Mouse (Mus musculus): ENCODE data around the gene Rbck1.

Gene Rbck1

GRCm38 (mm10) chr2:152332101-152332825, at the start of gene Rbck1:
Gene Rbck1 (minus strand): TSS chr2:152332653.
- peak; percentile 97 for DNase-seq (ENCODE audit: low read depth)

GRCm38 (mm10) chr2:152376345-152376741, 43.9 kb upstream of the Rbck1 start, which contains the start of gene Nrsn2:
Gene Nrsn2 (minus strand): TSS chr2:152376638.
- DNase-seq (ENCODE audit: low read depth): no peak

GRCm38 (mm10) chr2:152375652-152376344, 43.3 kb upstream of the Rbck1 start:
- no peak for DNase-seq (ENCODE audit: low read depth)

GRCm38 (mm10) chr2:152373547-152373946, 41.1 kb upstream of the Rbck1 start:
- DNase-seq (ENCODE audit: low read depth): no peak

GRCm38 (mm10) chr2:152372661-152373060, 40.2 kb upstream of the Rbck1 start:
- no peak for DNase-seq (ENCODE audit: low read depth)

GRCm38 (mm10) chr2:152372104-152372503, 39.7 kb upstream of the Rbck1 start:
- peak; percentile 82 for DNase-seq (ENCODE audit: low read depth)

- peak; percentile 84 for DNase-seq (ENCODE audit: low read depth)
These were observed 36.2 kb upstream of the Rbck1 start for GRCm38 (mm10) chr2:152368532-152369140.

- no peak for DNase-seq (ENCODE audit: low read depth)
These were observed 35.5 kb upstream of the Rbck1 start for GRCm38 (mm10) chr2:152367917-152368316.

- DNase-seq (ENCODE audit: low read depth): peak; percentile 84
These were observed 31.0 kb upstream of the Rbck1 start for GRCm38 (mm10) chr2:152363245-152364147.

- no peak for DNase-seq (ENCODE audit: low read depth)
These were observed 28.7 kb upstream of the Rbck1 start for GRCm38 (mm10) chr2:152361193-152361592.

- DNase-seq (ENCODE audit: low read depth): peak; percentile 70
These were observed 27.9 kb upstream of the Rbck1 start for GRCm38 (mm10) chr2:152360271-152360775.

- DNase-seq (ENCODE audit: low read depth): peak; percentile 26
These were observed 27.2 kb upstream of the Rbck1 start for GRCm38 (mm10) chr2:152359616-152360015.

GRCm38 (mm10) chr2:152358977-152359376, 26.5 kb upstream of the Rbck1 start:
- DNase-seq (ENCODE audit: low read depth): peak; percentile 55

GRCm38 (mm10) chr2:152357254-152357653, 24.8 kb upstream of the Rbck1 start:
- no peak for DNase-seq (ENCODE audit: low read depth)

GRCm38 (mm10) chr2:152349842-152350540, 17.5 kb upstream of the Rbck1 start:
- no peak for DNase-seq (ENCODE audit: low read depth)

- no peak for DNase-seq (ENCODE audit: low read depth)
These were observed 16.8 kb upstream of the Rbck1 start for GRCm38 (mm10) chr2:152349205-152349604.

GRCm38 (mm10) chr2:152347722-152348121, 15.3 kb upstream of the Rbck1 start:
- DNase-seq (ENCODE audit: low read depth): no peak

- no peak for DNase-seq (ENCODE audit: low read depth)
These were observed 14.5 kb upstream of the Rbck1 start for GRCm38 (mm10) chr2:152346776-152347465.

- no peak for DNase-seq (ENCODE audit: low read depth)
These were observed 12.9 kb upstream of the Rbck1 start for GRCm38 (mm10) chr2:152345393-152345792.

- no peak for DNase-seq (ENCODE audit: low read depth)
These were observed 12.5 kb upstream of the Rbck1 start for GRCm38 (mm10) chr2:152344909-152345308.

Measured in induced T-regulatory cell, adult 2 months (primary cell).